Mouse (Mus musculus) embryonic facial prominence, embryonic 10.5 days (tissue): Measurements from ENCODE around the gene Arl5c. TPM values are rescaled to one million over a fixed set of nuclear protein-coding genes. Genes with fewer than 3 reads are reported as not detected.

Experiments
- DNase-seq: peaks from one replicate; pipeline ENCODE4 v3.0.0-alpha.2; 2017; ENCODE audit warnings: low spot score
- H3K27ac ChIP-seq: fragments of 300-500 bp; sonication (generic); replicated peaks from 2 replicates; pipeline ENCODE4 v1.5.1; 2016; ENCODE audit warnings: mild to moderate bottlenecking
- H3K27me3 ChIP-seq: fragments of 300-500 bp; sonication (generic); replicated peaks from 2 replicates; pipeline ENCODE4 v1.6.1; 2016; ENCODE audit warnings: low read depth, mild to moderate bottlenecking; ENCODE audit not compliant: poor library complexity, severe bottlenecking
- H3K36me3 ChIP-seq: fragments of 300-500 bp; sonication (generic); replicated peaks from 2 replicates; pipeline ENCODE4 v1.6.1; 2016; ENCODE audit warnings: mild to moderate bottlenecking, moderate library complexity
- H3K4me1 ChIP-seq: fragments of 300-500 bp; sonication (generic); 2 replicates; pipeline ENCODE4 v1.6.1; 2016
- H3K4me3 ChIP-seq: fragments of 300-500 bp; sonication (generic); 2 replicates; pipeline ENCODE4 v1.5.1; 2016; ENCODE audit warnings: mild to moderate bottlenecking, moderate library complexity
- H3K9me3 ChIP-seq: fragments of 300-500 bp; sonication (generic); 2 replicates; pipeline ENCODE4 v1.6.1; 2016; ENCODE audit warnings: mild to moderate bottlenecking
- WGBS: fragments of 180-500 bp; shearing (Covaris S2); methylation state at CpG from one replicate; pipeline ENCODE4 v1.1.7; 2016; 5-methylcytosine and 5-hydroxymethylcytosine counted together
- polyA plus RNA-seq: library from polyadenylated mRNA; unstranded; fragments of >200 nt; fragmentation: Nextera tagmentation; extraction: Ambion mirVana; gene quantifications from 2 replicates; pipeline ENCODE4 v1.2.1, GENCODE M21; 2016

Gene Arl5c
- polyA plus RNA-seq, 1 experiment from 2014 or later, result 15.6 TPM

- Histone ChIP-seq H3K9me3 (no peaks in the 10 kb centered on the region), H3K4me3 (no peak overlapping the region), H3K36me3 (no peaks in the 10 kb centered on the region), H3K27me3 (peaks cover 7% of the 10 kb centered on the region), H3K4me1 (peaks cover 11% of the 10 kb centered on the region), H3K27ac (no peak overlapping the region; the same call in 1 of the 2 replicates)
- 86% methylated on average over 7 of the region's 7 CpGs for WGBS
- DNase-seq, result no peak
Observed at GRCm38 (mm10) chr11:97970771-97971170, 25.2 kb downstream of the Arl5c start.

- DNase-seq, result no peak
- Histone ChIP-seq H3K4me3 (no peak overlapping the region), H3K36me3 (no peaks in the 10 kb centered on the region), H3K9me3 (no peaks in the 10 kb centered on the region), H3K27me3 (peaks cover 12% of the 10 kb centered on the region), H3K4me1 (peaks cover 7% of the 10 kb centered on the region), H3K27ac (no peak overlapping the region)
- WGBS, result 83% methylated on average over 5 of the region's 5 CpGs
Observed at GRCm38 (mm10) chr11:97968385-97968784, 27.6 kb downstream of the Arl5c start.

GRCm38 (mm10) chr11:97967114-97967513, 28.9 kb downstream of the Arl5c start:
- no peak for DNase-seq
- H3K36me3 ChIP-seq, result no peaks in the 10 kb centered on the region

GRCm38 (mm10) chr11:97960907-97961306, 35.1 kb downstream of the Arl5c start:
- peaks cover 4% of the 10 kb centered on the region; the same call in 1 of the 2 replicates for H3K27me3 ChIP-seq
- H3K4me1 ChIP-seq, result peaks cover 16% of the 10 kb centered on the region
- H3K9me3 ChIP-seq, result no peaks in the 10 kb centered on the region
- 84% methylated on average over 1 of the region's 1 CpGs for WGBS
- no peaks in the 10 kb centered on the region for H3K36me3 ChIP-seq
- no peak for DNase-seq
- no peak overlapping the region for H3K27ac ChIP-seq
- H3K4me3 ChIP-seq, result no peak overlapping the region

More at GRCm38 (mm10) chr11:97967114-97967513, 28.9 kb downstream of the Arl5c start:
- Histone ChIP-seq H3K4me1 (peaks cover 7% of the 10 kb centered on the region), H3K27me3 (peaks cover 12% of the 10 kb centered on the region), H3K9me3 (no peaks in the 10 kb centered on the region), H3K4me3 (no peak overlapping the region), H3K27ac (no peak overlapping the region)
- 53% methylated on average over 2 of the region's 2 CpGs for WGBS

GRCm38 (mm10) chr11:97959300-97959680, 36.7 kb downstream of the Arl5c start:
- Histone ChIP-seq H3K4me1 (peaks cover 28% of the 10 kb centered on the region), H3K36me3 (no peaks in the 10 kb centered on the region), H3K4me3 (no peak overlapping the region), H3K9me3 (no peaks in the 10 kb centered on the region), H3K27me3 (no peaks in the 10 kb centered on the region), H3K27ac (0 out of 2 replicates have a peak overlapping the region, but pooled peaks have one; percentile 41)
- 61% methylated on average over 5 of the region's 5 CpGs for WGBS
- no peak for DNase-seq

- H3K4me3 ChIP-seq, result no peak overlapping the region
- peaks cover 28% of the 10 kb centered on the region for H3K4me1 ChIP-seq
- H3K36me3 ChIP-seq, result no peaks in the 10 kb centered on the region
- H3K27me3 ChIP-seq, result no peaks in the 10 kb centered on the region
- DNase-seq, result no peak
- 81% methylated on average over 7 of the region's 7 CpGs for WGBS
- no peaks in the 10 kb centered on the region for H3K9me3 ChIP-seq
- 0 out of 2 replicates have a peak overlapping the region, but pooled peaks have one; percentile 41 for H3K27ac ChIP-seq
Observed at GRCm38 (mm10) chr11:97958641-97959299, 37.2 kb downstream of the Arl5c start.

GRCm38 (mm10) chr11:97956905-97957560, 38.9 kb downstream of the Arl5c start:
- no peak overlapping the region for H3K4me3 ChIP-seq
- H3K36me3 ChIP-seq, result no peaks in the 10 kb centered on the region
- no peak for DNase-seq
- WGBS, result 65% methylated on average over 6 of the region's 6 CpGs
- no peaks in the 10 kb centered on the region for H3K9me3 ChIP-seq
- H3K27me3 ChIP-seq, result no peaks in the 10 kb centered on the region
- H3K4me1 ChIP-seq, result peaks cover 28% of the 10 kb centered on the region
- no peak overlapping the region for H3K27ac ChIP-seq

- H3K4me3 ChIP-seq, result no peak overlapping the region
- H3K4me1 ChIP-seq, result peaks cover 28% of the 10 kb centered on the region
- H3K27ac ChIP-seq, result no peak overlapping the region
- H3K36me3 ChIP-seq, result no peaks in the 10 kb centered on the region
- H3K27me3 ChIP-seq, result no peaks in the 10 kb centered on the region
- no peaks in the 10 kb centered on the region for H3K9me3 ChIP-seq
- DNase-seq, result no peak
- 46% methylated on average over 4 of the region's 4 CpGs for WGBS
Observed at GRCm38 (mm10) chr11:97955915-97956314, 40.1 kb downstream of the Arl5c start.

- H3K4me1 ChIP-seq, result peaks cover 30% of the 10 kb centered on the region
- no peak overlapping the region for H3K4me3 ChIP-seq
- no peaks in the 10 kb centered on the region for H3K36me3 ChIP-seq
- H3K27ac ChIP-seq, result no peak overlapping the region
- no peaks in the 10 kb centered on the region for H3K27me3 ChIP-seq
- H3K9me3 ChIP-seq, result no peaks in the 10 kb centered on the region
- DNase-seq, result no peak
- WGBS, result 83% methylated on average over 9 of the region's 9 CpGs
Observed at GRCm38 (mm10) chr11:97955146-97955902, 40.7 kb downstream of the Arl5c start.

GRCm38 (mm10) chr11:97954469-97955141, 41.4 kb downstream of the Arl5c start:
- Histone ChIP-seq H3K27ac (no peak overlapping the region), H3K36me3 (no peaks in the 10 kb centered on the region), H3K27me3 (no peaks in the 10 kb centered on the region), H3K9me3 (no peaks in the 10 kb centered on the region), H3K4me1 (peaks cover 38% of the 10 kb centered on the region), H3K4me3 (no peak overlapping the region)
- 84% methylated on average over 14 of the region's 14 CpGs for WGBS
- no peak for DNase-seq

- no peaks in the 10 kb centered on the region for H3K36me3 ChIP-seq
- H3K9me3 ChIP-seq, result no peaks in the 10 kb centered on the region
- no peak overlapping the region for H3K27ac ChIP-seq
- H3K27me3 ChIP-seq, result no peaks in the 10 kb centered on the region
- H3K4me3 ChIP-seq, result no peak overlapping the region
- no peak for DNase-seq
- 90% methylated on average over 6 of the region's 6 CpGs for WGBS
- H3K4me1 ChIP-seq, result peaks cover 35% of the 10 kb centered on the region
Observed at GRCm38 (mm10) chr11:97953939-97954275, 42.1 kb downstream of the Arl5c start.

- Histone ChIP-seq H3K27me3 (no peaks in the 10 kb centered on the region), H3K4me1 (peaks cover 32% of the 10 kb centered on the region), H3K9me3 (no peaks in the 10 kb centered on the region), H3K4me3 (no peak overlapping the region), H3K27ac (no peak overlapping the region), H3K36me3 (no peaks in the 10 kb centered on the region)
- 83% methylated on average over 16 of the region's 16 CpGs for whole genome bisulfite sequencing
- no peak for DNase-seq
Observed at GRCm38 (mm10) chr11:97953179-97953938, 42.6 kb downstream of the Arl5c start.
